Mouse (Mus musculus): ENCODE results near the gene Eme2.

- TF ChIP-seq GATA1 (IDR thresholded peaks at IDR 0.05; ENCODE audit: low read length) (no peak), TAL1 (IDR thresholded peaks at IDR 0.05; ENCODE audit: low read length) (no peak)
These were observed at the start of gene Eme2, which contains the start of gene Mrps34 for GRCm38 (mm10) chr17:24894995-24895547.

All from erythroblast, embryonic 14.5 days (primary cell).